Mouse (Mus musculus) brown adipose tissue, adult 24 weeks (tissue): Measurements from ENCODE around the gene Hhat. TPM values are rescaled to one million over a fixed set of nuclear protein-coding genes. Genes with fewer than 3 reads are reported as not detected.

Source experiments
- H3K27ac ChIP-seq: fragments of 200-500 bp; replicated peaks from 2 replicates; pipeline ENCODE4 v1.5.1; 2012; ENCODE audit warnings: low read depth, mild to moderate bottlenecking, low read length
- H3K4me1 ChIP-seq: fragments of 200-500 bp; 2 replicates; pipeline ENCODE4 v1.6.1; 2012; ENCODE audit warnings: low read length, mixed read lengths; ENCODE audit not compliant: control insufficient read depth, insufficient read depth, insufficient read length
- H3K4me3 ChIP-seq: fragments of 200-500 bp; 2 replicates; pipeline ENCODE4 v1.5.1; 2012; ENCODE audit warnings: low read depth, mild to moderate bottlenecking, low read length, moderate library complexity; ENCODE audit not compliant: insufficient read depth
- polyA plus RNA-seq: library from polyadenylated mRNA; stranded (reverse); fragments of >200 nt; gene quantifications from 2 replicates; pipeline ENCODE4 v1.2.4, GENCODE M21; 2012; ENCODE audit not compliant: missing spikeins, insufficient read depth, insufficient read length

The Hhat gene
- polyA plus RNA-seq, 1 experiment: 0.59 TPM

DNA sequence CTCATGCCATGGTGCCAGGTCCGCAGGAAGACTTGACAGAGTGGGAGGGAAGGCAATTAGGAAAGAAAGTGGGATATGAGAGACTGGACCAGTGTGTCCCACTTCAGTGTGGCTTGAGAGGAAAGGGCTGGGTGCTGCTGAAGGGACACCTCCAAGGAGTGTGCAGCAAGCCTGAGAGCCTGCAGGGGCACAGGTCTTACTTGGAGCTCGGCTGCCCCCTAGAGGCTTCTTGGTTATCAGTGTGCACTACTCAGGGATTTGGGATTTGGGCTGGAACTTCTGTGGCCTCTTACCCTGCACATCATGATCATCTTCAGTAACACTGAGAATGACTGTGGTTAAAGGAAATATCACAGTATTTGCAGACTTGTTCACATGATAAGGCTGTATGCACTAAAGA, 172.6 kb downstream of the Hhat start:
- H3K4me3 ChIP-seq: no peak overlapping the region
- no peaks in the 10 kb centered on the region for H3K4me1 ChIP-seq
- no peak overlapping the region for H3K27ac ChIP-seq

DNA sequence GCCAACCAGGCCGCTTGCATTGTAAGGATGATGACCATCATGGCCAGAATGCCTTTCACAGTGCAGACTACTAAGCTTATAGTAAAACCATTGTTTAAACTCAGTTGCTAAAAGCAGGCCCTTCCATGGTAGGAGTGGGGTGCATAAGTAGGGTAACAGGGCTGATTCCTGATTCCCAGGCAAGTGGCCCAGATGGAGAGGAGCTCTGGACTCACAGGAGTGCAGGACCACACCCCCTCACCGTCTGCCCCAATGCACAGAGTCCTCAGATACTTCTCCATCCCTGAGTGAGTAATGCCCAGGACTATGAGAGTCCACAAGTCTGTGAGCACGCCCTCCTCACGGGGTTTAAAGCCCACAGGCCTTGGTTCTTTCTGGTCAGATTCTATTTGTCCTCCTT, 175.6 kb downstream of the Hhat start:
- H3K4me1 ChIP-seq: no peaks in the 10 kb centered on the region
- no peak overlapping the region for H3K4me3 ChIP-seq
- H3K27ac ChIP-seq: no peak overlapping the region

DNA sequence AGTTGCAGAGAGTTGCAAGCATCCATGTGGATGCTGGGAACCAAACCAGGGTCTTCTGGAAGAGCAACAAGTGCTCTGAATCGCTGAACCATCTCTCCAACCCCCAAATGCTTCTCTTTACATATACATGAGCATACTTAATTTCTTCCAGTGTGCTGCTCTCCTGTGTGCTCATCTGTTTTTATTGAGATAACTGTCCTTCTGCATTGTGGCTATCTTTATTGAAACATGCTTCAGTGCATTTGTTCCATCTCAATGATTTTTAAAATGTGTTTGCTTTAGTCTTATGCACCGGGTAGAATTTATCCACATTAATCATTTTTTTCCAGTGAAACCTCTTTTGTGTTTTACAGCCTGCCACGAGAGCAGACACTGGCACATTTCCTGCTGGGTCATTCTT, 177.5 kb downstream of the Hhat start:
- no peaks in the 10 kb centered on the region for H3K4me1 ChIP-seq
- no peak overlapping the region for H3K27ac ChIP-seq
- H3K4me3 ChIP-seq: no peak overlapping the region

DNA sequence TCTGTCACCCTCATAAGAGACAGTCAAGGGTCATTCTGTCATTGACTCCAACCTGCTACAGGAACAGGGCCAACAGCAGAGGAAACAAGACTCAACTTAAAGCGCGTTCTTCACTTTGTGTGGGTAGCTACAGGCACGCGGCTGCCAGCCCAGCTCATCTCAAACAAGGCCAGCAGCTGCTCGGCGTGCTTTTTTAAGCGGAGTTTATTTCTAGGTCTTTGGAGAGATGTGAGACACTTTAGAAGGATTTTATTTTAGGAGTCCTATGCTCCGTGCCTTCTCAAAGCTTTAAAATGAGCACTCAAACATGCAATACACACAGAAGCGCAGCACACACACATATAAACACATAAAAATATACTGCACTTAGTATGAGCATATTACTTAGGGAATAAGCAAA, 183.6 kb downstream of the Hhat start:
- H3K4me1 ChIP-seq: no peaks in the 10 kb centered on the region
- no peak overlapping the region for H3K27ac ChIP-seq
- H3K4me3 ChIP-seq: no peak overlapping the region

DNA sequence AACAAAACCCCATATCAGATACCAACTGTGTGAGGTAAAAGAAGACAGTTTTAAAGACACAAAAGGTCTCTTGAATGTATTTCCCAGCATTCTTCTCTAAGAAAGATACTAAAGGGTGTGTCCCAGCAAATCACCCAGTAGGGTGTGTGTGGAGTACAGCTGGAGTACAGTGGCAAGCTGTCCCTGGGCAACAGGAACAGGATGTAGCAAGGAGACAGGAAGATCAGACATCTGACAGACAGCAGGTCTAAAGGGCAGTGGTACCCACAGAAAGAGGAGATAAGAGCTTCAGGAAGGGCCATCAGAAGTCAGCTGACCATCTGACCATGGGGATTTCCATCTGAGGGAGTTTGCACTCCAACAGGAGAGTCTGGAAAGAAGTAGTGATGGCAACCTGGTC, 185.7 kb downstream of the Hhat start:
- no peak overlapping the region for H3K27ac ChIP-seq
- no peaks in the 10 kb centered on the region for H3K4me1 ChIP-seq
- H3K4me3 ChIP-seq: no peak overlapping the region

DNA sequence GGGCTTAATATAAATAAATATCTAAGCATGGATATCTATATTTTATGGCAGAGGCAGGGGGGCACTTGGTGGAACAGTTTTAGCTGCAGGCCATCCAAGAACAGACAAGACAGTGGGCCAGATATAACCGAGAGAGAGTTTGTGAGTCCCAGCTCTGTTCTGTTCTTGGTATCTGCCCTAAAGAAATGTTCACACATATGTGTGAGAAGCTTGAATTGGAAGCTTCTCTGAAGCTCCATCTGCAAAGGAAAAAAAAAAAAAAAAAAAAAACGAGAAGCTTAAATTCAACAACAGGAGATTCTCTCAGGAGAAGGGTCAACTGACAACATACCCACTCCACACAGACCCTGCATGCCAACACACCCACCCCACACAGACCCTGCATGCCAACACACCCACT, 188.1 kb downstream of the Hhat start:
- Histone ChIP-seq H3K4me1 (no peaks in the 10 kb centered on the region), H3K27ac (no peak overlapping the region)

DNA sequence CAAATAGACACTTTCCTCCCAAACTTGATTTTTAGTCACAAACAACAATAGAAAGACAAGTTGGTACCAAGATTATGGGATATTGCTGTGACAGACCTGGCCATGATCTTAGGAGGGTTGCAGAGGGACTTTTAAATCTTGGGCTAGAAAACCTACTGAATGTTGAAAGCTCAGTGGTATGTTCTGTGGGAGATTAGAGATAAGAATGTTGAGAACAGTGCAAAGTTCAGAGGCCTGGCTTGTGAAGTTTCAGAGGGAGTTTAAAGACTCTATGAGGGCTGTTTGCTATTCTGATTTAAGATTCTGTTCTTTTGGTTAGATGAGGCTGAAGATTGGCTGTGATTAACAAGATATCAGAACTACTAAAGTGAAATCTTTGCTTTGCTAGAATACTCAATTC, 206.3 kb downstream of the Hhat start:
- no peaks in the 10 kb centered on the region for H3K4me1 ChIP-seq
- H3K4me3 ChIP-seq: no peak overlapping the region
- no peak overlapping the region for H3K27ac ChIP-seq

More for the DNA sequence above, 188.1 kb downstream of the Hhat start:
- H3K4me3 ChIP-seq: no peak overlapping the region

DNA sequence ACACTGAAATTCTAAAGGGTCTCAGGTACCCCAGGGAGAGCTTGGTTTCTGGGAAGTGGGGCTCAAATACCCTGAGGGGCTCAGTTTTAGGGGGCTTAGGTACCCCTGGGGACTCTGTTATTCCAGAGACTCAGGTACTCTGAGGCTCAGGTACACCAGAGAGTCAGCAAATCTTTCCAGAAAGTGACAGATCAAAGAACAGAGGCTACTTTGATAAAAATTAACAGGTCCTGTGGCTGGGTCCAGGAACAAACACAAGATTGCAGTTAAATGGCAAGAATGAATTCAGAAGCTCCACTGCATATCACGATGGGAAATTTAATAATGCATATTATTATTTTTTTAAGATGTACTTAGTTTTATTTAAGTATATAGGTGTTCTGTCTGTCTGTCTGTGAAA, 211.7 kb downstream of the Hhat start:
- Histone ChIP-seq H3K4me1 (no peaks in the 10 kb centered on the region), H3K4me3 (no peak overlapping the region), H3K27ac (no peak overlapping the region)

DNA sequence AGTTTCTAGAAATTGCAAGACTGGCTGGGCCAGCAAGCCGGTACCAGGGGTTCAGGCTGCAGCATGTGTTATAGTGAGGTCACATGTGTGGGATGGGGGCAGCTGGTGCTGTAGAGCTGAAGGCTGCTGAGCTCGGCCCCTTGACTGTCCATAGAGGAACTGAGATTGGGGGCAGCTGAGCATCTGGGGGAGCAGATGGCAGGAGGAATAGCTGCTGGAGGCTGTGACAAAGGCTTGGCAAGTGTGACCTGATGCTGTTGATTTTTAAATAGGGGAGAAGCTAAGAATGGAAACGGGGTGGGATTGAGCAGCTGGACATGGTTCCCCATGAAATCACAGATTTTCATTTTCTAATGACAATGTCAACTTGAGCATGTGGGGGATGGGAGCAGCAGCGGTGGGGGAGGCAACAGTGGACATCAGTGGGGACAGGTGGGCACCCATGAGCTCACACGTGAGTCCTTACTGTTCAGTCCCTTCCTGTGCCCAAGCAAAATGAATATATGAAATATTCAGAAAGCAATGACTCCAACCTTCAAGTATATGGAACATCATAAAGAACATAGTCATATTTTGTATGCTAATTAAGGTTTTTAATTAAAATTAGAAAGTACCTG, 212.9 kb downstream of the Hhat start:
- Histone ChIP-seq H3K27ac (no peak overlapping the region), H3K4me1 (no peaks in the 10 kb centered on the region), H3K4me3 (no peak overlapping the region)

DNA sequence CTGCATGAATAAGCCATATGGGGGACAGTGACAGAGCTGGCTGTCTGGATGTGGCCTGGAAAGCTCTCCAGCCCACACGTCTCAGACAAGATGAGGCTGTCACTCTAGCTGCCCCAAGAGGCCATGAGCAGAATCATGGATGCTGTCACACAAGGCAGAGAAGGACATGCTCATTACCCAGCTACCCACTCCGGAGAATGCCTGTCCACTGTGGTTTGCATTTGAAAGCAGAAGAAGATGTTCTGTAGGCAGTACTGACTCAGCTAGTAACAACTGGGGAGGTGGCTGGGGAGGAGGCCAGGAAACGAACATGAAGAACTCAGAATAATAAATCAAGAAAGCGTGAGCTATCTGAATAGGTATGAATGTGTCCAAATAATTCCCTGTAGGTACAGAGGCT, 215.5 kb downstream of the Hhat start:
- Histone ChIP-seq H3K4me3 (no peak overlapping the region), H3K27ac (no peak overlapping the region), H3K4me1 (no peaks in the 10 kb centered on the region)

DNA sequence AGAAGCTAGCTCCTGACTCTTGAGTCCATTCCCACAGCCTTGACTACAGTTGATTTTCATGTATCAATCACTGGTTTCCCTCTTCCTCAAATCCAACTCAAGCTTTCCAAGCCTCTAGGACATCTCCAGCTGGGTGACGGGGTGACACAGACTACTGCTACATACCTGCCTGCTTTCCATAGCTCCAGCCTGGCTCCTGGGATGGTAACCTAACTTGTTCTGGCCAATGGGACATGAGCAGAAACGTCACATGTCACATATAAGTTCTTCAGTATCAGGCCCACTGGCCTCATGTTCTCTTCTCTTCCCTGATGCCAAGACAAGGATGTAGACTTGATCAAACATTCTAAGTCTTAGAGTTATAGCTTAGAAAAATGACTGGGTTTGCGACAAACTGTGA, 220.5 kb downstream of the Hhat start:
- Histone ChIP-seq H3K27ac (no peak overlapping the region), H3K4me3 (no peak overlapping the region), H3K4me1 (no peaks in the 10 kb centered on the region)

DNA sequence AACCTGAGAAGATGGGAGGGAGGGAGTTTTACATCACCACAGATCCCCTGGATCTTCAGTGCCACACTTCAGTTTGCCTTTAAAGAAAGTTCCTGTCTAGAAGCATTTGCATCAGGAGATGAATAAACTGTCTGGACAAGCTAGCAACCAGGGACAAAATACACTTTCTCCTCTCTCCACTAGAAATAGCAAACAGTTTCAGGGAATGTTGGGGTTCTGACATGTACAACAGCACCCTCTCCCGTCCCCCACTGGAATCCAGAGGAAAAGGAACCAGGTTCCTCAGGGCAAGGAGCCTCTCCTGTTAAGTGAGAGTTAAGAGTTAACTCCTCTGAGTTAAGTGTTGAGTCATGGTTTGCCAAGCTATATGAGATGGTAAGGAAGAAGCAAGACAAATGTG, 224.2 kb downstream of the Hhat start:
- Histone ChIP-seq H3K4me1 (no peaks in the 10 kb centered on the region), H3K4me3 (no peak overlapping the region), H3K27ac (no peak overlapping the region)

DNA sequence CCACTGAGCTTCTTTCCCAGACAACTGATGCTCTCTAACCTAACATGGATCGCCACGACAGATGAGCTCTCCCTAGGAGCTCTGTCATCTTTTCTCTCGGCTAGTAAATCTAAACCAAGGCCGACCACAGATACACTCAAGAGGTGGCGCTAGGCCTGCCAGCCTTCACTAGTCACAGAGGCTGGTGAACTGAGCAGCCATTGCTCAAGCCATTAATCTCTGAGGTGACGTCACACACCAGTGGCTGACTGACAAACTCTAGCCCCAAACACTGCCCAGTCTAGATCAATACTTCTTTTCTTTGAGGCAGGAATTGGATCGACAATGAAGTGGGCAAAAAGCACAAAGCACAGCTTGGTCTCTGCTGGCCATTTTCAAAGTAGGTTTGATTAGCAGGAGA, 226.1 kb downstream of the Hhat start:
- Histone ChIP-seq H3K4me3 (no peak overlapping the region), H3K27ac (no peak overlapping the region), H3K4me1 (no peaks in the 10 kb centered on the region)

DNA sequence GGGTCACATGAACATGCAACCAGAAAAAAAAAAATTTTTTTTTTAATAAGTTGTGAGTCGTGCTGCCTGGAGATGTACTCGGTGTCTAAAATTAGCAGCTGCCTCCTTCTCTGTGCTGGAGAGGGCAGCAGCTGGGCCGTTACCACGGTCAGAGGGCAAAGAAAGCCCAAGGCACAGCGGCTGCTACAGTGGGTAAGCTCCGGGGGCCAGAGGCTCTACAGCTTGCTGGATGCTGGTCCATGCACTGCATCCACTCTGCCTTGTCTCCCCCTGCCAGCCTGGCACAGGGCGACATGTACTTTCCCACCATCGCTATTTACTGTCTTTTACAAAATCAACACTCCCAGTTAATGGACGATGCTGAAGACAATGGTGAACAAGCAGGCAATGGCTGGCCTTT, 226.9 kb downstream of the Hhat start:
- Histone ChIP-seq H3K27ac (no peak overlapping the region), H3K4me1 (no peaks in the 10 kb centered on the region), H3K4me3 (no peak overlapping the region)

DNA sequence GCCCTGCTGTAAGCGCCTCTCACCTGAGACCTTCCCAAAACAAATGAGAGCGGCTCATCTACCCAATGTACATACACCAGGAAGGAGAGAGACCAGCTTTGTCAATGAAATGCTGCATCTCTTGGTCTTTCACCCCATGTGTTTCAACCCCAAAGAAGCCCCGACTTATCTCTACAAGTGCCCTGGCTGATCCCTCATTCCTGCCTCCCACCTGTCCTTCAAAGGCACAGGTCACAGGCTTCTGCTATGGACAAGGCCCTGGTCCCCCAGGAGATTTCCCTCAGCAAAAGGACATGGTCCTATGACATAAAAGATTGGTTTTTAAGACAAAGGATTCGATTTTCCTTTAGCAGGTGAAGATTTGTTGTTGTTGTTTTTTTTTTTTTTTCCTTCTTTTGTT, 227.3 kb downstream of the Hhat start:
- no peaks in the 10 kb centered on the region for H3K4me1 ChIP-seq
- H3K27ac ChIP-seq: no peak overlapping the region
- H3K4me3 ChIP-seq: no peak overlapping the region

DNA sequence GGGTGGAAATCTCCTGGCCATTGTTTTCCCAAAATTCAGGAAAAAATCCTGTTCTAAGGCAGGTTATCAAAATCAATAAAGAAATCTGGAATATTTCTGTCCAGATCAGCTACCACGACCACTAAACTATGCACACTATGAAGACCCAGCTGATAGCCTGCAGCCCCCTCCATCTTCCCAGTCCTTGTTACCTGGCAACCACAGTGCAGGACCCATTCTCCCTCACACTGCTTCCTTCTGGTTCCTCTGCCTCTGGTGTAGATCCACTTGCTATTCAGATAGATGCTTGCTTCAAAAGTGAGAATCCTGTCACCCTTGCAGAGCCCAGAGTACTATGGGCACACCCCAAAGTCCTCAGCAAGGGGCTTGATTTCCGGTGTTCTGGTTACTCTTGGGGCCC, 228.9 kb downstream of the Hhat start:
- Histone ChIP-seq H3K27ac (no peak overlapping the region), H3K4me3 (no peak overlapping the region), H3K4me1 (no peaks in the 10 kb centered on the region)

DNA sequence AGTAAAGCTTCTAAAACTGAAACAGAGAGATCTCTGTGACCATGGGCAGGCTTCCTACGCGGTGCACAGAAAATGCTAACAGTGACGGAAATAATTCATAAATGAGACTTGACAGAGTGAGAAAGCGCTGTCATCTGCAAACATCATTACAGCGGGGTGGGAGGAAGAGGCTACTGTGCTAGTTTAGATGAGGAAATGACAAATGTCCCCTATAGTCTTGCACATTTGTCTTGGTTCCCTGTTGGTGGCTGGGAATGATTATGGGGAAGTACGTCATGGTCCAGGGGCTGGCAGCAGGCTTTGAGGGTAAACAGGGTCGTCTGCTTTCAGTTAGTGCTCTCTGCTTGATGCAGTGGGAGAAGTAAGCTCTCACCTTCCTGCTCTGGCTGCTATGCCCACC, 233.9 kb downstream of the Hhat start:
- Histone ChIP-seq H3K4me1 (peaks cover 3% of the 10 kb centered on the region; the same call in 1 of the 2 replicates), H3K27ac (no peak overlapping the region)

More for the DNA sequence above, 233.9 kb downstream of the Hhat start:
- no peak overlapping the region for H3K4me3 ChIP-seq
